Mouse (Mus musculus) layer of hippocampus, postnatal 36 days (tissue): ENCODE results near the gene Rnasel. TPM values are rescaled to one million over a fixed set of nuclear protein-coding genes. Genes with fewer than 3 reads are reported as not detected.

Source experiments
- DNase-seq, 2 experiments: peaks; one replicate each; pipeline ENCODE4 v3.0.0; 2022
- total RNA-seq, 2 experiments: library from RNA; stranded (reverse); gene quantifications; 2 replicates each; pipeline ENCODE4 v1.2.3; 2021

Rnasel gene
- total RNA-seq, 2 experiments from 2014 or later, result 5.9 to 6.8 TPM

GRCm38 (mm10) chr1:153769998-153770775 is 21.0 kb downstream of the Rnasel start:
- no peak for DNase-seq

DNA sequence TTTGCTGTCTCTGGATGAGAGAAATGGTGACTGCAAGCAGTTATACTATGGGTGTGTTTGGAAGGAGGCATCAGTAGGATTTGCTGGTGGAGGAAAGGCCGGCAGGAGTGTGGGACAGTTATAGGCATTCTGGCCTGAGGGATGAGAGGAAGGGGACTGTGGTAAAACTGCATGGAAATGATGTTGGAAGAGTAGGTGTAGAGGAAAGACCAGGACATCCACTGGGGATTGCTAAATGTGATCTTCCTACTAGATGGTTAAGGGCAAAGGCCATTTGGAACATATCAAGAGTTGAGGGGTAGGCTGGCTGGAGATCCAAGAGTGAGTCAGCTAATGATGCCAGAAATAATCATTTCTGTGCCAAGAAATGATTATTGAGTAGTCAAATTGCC is 21.5 kb downstream of the Rnasel start:
- no peak for DNase-seq

DNA sequence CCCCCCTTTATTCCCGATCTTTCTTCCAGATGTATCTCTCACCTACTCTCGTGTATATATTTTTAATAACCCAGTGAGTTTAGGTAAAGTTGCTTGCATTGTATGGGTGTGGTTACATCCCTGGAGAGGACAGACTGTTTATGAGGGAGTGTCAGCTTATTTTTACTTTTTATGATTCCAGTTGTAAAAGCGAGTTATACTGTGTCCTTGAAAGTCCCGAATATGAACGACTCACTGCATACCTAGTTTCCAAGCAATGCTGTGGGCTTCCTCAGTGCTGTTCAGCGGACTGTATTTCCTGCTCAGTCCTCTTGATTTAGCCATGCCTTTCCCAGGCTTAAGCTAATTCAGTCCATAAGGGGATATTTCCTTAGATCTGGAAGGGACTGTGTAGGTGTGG is 25.9 kb downstream of the Rnasel start:
- DNase-seq, result no peak

GRCm38 (mm10) chr1:153776257-153776656 is 27.0 kb downstream of the Rnasel start:
- peak; percentile 21 to 26 for DNase-seq

DNA sequence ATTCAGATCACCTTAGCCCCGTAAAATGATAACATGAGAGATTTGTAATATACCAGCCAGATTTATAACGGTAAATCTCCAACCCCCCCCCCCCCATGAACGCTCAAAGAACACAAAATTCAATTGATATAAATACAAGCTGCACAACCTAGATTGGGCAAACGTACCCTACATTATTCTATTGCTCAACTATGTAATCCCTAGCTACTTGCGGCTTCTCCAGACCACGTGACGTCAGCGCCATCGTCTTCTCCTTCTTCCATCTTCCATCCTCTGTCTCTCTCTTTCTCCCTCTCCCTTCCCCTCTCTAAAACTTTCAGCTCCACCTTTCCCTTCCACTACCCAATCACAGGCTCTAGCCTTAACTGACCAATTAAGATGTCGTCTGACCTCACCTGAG is 29.0 kb downstream of the Rnasel start:
- no peak for DNase-seq

DNA sequence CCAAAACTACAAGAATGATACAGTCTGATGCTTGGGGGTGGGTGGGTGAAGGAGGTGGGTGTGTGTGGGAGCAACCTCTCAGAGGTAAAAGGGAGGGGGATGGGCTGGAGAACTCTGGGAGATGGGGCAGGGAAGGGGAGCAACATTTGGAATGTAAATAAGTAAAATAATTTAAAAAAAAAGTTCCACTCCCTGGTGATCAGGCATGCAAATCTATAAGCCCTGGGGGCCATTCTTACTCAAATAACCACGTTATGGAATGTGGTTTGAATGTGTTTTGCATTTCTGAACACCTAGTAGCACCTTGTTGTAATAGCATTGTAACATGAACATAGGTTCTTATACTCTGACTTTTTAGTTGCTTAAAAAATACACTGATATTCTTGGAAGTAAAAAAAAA is 34.1 kb downstream of the Rnasel start:
- DNase-seq, result no peak

- no peak for DNase-seq
These were observed 36.4 kb downstream of the Rnasel start for GRCm38 (mm10) chr1:153785608-153786007.

GRCm38 (mm10) chr1:153790708-153791107 is 41.5 kb downstream of the Rnasel start:
- DNase-seq, result no peak

- DNase-seq, result no peak
These were observed 45.0 kb downstream of the Rnasel start for GRCm38 (mm10) chr1:153794241-153794640.

- no peak for DNase-seq
These were observed 53.5 kb downstream of the Rnasel start for GRCm38 (mm10) chr1:153802691-153803090.

- no peak for DNase-seq
These were observed 54.3 kb downstream of the Rnasel start for GRCm38 (mm10) chr1:153803530-153803929.

GRCm38 (mm10) chr1:153807390-153807993 is 58.3 kb downstream of the Rnasel start:
- peak; percentile 22 to 43 for DNase-seq

Other genes with a start within 250 kb of the Rnasel start
- gene Npl, start 199.4 kb upstream of the Rnasel start, total RNA-seq, result 1 to 10 TPM; 3.5 TPM
- 10 to 100 TPM; 76.1 to 76.4 TPM for gene Rgs8, start 96.4 kb upstream of the Rnasel start, total RNA-seq
- gene Rgs16, start 9.1 kb upstream of the Rnasel start, total RNA-seq, result 1 to 10 TPM; 6.4 to 7.0 TPM
- 1 to 10 TPM in 1 of 2 experiments, under 1 TPM in 1; 0.82 to 1.3 TPM for gene Rgsl1, start 94.7 kb downstream of the Rnasel start, total RNA-seq
- under 1 TPM in 1 of 2 experiments, not detected in 1; 0.20 TPM for gene Teddm1b, start 124.9 kb downstream of the Rnasel start, total RNA-seq
- gene Teddm1a, start 142.3 kb downstream of the Rnasel start, total RNA-seq, result not detected
- 1,000 to 10,000 TPM; 1,756 to 1,813 TPM for gene Glul, start 150.5 kb downstream of the Rnasel start, total RNA-seq
- 1 to 10 TPM; 2.2 to 2.8 TPM for gene Teddm2, start 150.8 kb downstream of the Rnasel start, total RNA-seq